ENCODE assay signal across 24 mouse cellular contexts in the genomic region with DNA sequence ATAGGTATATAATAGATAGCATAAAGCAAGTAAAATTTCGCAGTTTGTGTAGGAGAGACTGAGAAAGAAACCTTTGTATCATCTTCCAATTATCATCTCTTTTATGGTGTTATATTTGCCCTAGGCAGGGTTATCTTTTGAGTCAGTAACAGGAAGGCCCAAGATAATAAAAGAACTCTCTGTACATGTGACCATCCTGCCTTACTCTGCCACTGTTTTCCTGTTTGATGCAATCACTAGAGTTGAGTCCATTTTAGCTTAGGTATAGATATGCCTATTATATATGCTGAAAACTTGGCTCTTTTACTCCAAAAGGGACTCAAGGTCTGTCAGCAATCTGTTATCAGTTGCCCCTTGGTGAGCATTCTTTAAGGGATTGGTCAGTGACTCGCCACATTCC.
"Had no signal": no experiment of that assay in that cellular context is flagged by ENCODE, and none has a peak within 500 bp of the region (broad histone marks: within the 10 kb centered on the region; RNA-seq: fewer than 3 reads in every experiment).

No protein-coding gene starts in this region.

- H3K9me3 ChIP-seq: heart, embryonic 13.5 days; heart, embryonic 15.5 days; hindbrain, embryonic 13.5 days; hindbrain, embryonic 15.5 days; limb, embryonic 13.5 days; limb, embryonic 15.5 days; liver, embryonic 12.5 days had no signal

- H3K4me2 ChIP-seq: heart, embryonic 11.5 days; heart, embryonic 13.5 days; heart, embryonic 15.5 days; hindbrain, embryonic 13.5 days; hindbrain, embryonic 15.5 days; limb, embryonic 13.5 days; limb, embryonic 15.5 days; liver, embryonic 12.5 days had no signal

- H3K36me3 ChIP-seq: heart, embryonic 13.5 days; heart, embryonic 15.5 days; hindbrain, embryonic 13.5 days; hindbrain, embryonic 15.5 days; limb, embryonic 13.5 days; limb, embryonic 15.5 days; liver, embryonic 12.5 days had no signal

- H3K9ac ChIP-seq: heart, embryonic 13.5 days; heart, embryonic 15.5 days; hindbrain, embryonic 13.5 days; hindbrain, embryonic 15.5 days; limb, embryonic 13.5 days; limb, embryonic 15.5 days; liver, embryonic 12.5 days; liver, embryonic 14.5 days had no signal

- DNase-seq: gastrocnemius, postnatal 14 days; gastrocnemius, postnatal 36 days; heart, adult 11 months; heart, adult 2 months; heart, postnatal 14 days; heart, postnatal 36 days; kidney, adult 18-20 months; kidney, adult 8-10 months; kidney, postnatal 10 days; kidney, postnatal 25 days; kidney, postnatal 4 days; layer of hippocampus, adult 9-11 months; layer of hippocampus, postnatal 36 days; left cerebral cortex, postnatal 4 days had no signal

- H3K4me3 ChIP-seq: heart, adult 2 months; heart, embryonic 13.5 days; heart, embryonic 15.5 days; hindbrain, embryonic 13.5 days; hindbrain, embryonic 15.5 days; limb, embryonic 13.5 days; limb, embryonic 15.5 days; liver, embryonic 12.5 days had no signal

- ATAC-seq: hindbrain, postnatal 0 days; liver, embryonic 12.5 days had no signal

- H3K4me1 ChIP-seq: heart, embryonic 13.5 days; heart, embryonic 15.5 days; hindbrain, embryonic 13.5 days; hindbrain, embryonic 15.5 days; limb, embryonic 13.5 days; limb, embryonic 15.5 days; liver, embryonic 12.5 days had no signal

- H3K27ac ChIP-seq: heart, adult 2 months; heart, embryonic 13.5 days; heart, embryonic 15.5 days; hindbrain, embryonic 13.5 days; hindbrain, embryonic 15.5 days; hindbrain, postnatal 0 days; limb, embryonic 13.5 days; limb, embryonic 15.5 days; liver, embryonic 12.5 days; liver, embryonic 14.5 days had no signal

- H3K27me3 ChIP-seq: heart, embryonic 13.5 days; heart, embryonic 15.5 days; hindbrain, embryonic 13.5 days; hindbrain, embryonic 15.5 days; limb, embryonic 13.5 days; limb, embryonic 15.5 days; liver, embryonic 12.5 days had no signal
